Mouse (Mus musculus) right cerebral cortex, postnatal 25 days (tissue): ENCODE measurements around the gene Hoxc13.

Experiments used
- DNase-seq: peaks from one replicate; pipeline ENCODE4 v3.0.0; 2022

Gene Hoxc13

GRCm38 (mm10) chr15:102965003-102965891 lies 44.3 kb downstream of the Hoxc13 start:
- DNase-seq = no peak

GRCm38 (mm10) chr15:102965892-102966775 lies 45.2 kb downstream of the Hoxc13 start:
- DNase-seq = no peak

GRCm38 (mm10) chr15:102966776-102967311 lies 45.9 kb downstream of the Hoxc13 start, which contains the start of gene Hoxc10:
TSS of gene Hoxc10 (plus strand) at chr15:102966796.
- no peak for DNase-seq

DNA sequence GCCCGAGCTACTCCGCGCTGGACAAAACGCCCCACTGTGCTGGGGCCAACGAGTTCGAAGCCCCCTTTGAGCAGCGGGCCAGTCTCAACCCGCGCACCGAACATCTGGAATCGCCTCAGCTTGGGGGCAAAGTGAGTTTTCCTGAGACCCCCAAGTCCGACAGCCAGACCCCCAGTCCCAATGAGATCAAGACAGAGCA lies 46.3 kb downstream of the Hoxc13 start, which contains the start of gene Hoxc5:
TSS of gene Hoxc5 (plus strand) at position 132 of the 199 bp plus-strand sequence.
- no peak for DNase-seq

DNA sequence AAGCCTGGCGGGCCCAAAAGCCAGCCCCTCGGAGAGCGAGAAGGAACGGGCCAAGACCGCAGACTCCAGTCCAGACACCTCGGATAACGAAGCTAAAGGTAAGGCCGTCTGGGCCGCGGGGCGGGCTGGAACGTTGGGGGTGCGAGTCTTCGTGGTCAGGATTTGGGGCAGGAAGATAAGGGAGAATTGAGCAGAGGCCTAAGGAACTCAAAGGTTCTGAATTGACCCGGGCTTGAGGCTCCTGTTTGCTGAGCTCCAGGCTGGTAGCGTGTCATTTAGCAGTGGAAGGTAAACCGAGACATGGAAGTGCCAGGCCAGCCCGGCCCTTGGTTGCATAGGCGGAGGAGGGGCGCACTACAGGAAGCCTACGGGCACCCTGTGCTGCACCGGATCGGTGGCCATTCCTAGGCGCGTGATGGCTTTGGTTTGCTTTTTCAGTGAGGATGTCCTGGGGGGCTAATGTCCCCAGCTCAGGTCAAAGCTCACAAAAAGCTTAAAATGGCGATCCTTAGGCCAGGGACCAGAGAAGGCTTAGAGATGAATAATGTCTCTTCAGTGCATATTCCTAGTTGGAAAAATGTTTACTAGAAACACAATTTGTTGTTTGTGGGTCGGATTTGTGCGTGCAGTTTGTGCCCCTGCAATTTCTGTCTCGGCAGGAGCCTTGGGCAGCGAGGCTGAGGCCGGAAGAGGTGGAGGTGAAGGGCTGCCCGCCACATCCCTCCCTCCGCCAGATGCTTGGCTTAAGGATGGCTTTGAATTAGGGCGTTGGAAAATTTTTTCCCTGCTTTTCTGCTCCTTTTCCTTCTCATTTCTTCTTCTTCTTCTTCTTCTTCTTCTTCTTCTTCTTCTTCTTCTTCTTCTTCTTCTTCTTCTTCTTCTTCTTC lies 46.9 kb downstream of the Hoxc13 start:
- no peak for DNase-seq

GRCm38 (mm10) chr15:102969296-102969695 lies 48.4 kb downstream of the Hoxc13 start:
- no peak for DNase-seq

DNA sequence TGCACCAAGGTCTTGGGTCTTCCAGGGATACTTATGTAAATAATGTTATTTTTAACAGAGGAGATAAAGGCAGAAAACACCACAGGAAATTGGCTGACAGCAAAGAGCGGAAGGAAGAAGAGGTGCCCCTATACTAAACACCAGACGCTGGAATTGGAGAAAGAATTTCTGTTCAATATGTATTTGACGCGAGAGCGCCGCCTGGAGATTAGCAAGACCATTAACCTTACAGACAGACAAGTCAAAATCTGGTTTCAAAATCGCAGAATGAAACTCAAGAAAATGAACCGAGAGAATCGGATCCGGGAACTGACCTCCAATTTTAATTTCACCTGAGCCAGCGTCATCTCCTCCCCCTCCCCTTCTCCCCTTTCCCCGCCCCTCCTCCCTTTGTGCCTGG lies 49.8 kb downstream of the Hoxc13 start:
- no peak for DNase-seq

DNA sequence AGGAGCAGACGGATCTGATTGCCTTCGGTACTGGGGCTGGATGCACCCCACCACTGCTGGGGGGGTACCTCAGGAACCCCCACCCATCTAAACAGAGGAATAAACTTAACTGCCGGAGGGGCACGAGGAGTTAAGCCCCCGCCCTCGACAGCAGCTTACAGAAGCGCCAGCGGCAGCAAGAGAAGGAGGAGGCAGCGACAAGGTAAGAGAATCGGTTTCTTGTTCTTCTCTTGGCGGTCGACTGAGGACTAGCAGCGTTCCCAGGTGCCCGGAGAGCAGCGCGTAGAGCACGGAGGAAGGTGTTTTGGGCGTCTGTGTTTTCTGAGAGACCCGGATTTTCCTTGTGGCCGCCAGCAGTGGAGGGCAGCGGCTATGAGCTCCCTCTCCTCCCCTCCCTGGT lies 51.4 kb downstream of the Hoxc13 start:
- DNase-seq = no peak

GRCm38 (mm10) chr15:102972753-102973152 lies 51.9 kb downstream of the Hoxc13 start:
- no peak for DNase-seq

- no peak for DNase-seq
These were observed 54.1 kb downstream of the Hoxc13 start for GRCm38 (mm10) chr15:102975034-102975433.

DNA sequence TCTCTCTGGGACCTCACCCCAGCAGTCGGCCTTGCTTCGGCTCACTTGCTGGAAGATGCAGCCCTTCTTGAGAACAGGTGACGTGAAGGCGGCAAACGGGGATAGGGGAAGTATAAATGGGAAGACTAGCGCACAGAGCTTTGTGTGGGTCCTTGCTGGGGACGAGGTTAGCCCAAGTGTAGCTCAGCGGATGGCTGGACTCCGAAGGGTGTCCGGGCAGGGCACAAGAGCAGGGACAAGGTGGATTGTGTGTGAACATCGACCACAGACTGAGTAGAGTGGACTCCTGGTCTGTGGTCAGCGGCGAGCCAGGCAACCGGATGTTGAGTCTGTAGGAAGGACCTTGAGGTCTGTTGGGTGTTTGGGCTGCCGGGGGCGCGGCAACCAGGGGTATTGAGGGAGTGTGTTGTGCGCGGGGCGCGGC lies 54.8 kb downstream of the Hoxc13 start:
- no peak for DNase-seq

DNA sequence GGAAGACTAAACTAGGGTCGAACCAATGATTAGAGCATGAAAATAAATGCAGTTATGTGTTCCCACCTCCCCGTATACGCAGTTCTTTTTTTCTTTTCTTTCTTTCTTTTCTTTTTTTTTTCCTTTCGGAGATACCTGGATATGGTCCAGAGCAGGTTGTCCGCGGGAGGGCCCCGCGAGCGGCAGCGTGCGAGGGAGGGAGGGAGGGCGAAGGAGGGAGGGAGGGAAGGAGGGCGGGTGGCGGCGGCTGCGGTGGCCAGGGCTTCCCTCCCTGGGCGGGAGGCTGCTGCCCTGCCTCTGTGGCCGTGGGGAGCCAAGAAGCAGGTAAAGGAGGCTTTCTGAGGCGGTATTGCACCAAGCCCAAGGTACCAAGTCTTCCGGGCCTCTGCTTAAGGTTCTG lies 55.3 kb downstream of the Hoxc13 start, which contains the start of gene Hoxc9:
TSS of gene Hoxc9 (plus strand) at position 269 of the 400 bp plus-strand sequence.
- no peak for DNase-seq

DNA sequence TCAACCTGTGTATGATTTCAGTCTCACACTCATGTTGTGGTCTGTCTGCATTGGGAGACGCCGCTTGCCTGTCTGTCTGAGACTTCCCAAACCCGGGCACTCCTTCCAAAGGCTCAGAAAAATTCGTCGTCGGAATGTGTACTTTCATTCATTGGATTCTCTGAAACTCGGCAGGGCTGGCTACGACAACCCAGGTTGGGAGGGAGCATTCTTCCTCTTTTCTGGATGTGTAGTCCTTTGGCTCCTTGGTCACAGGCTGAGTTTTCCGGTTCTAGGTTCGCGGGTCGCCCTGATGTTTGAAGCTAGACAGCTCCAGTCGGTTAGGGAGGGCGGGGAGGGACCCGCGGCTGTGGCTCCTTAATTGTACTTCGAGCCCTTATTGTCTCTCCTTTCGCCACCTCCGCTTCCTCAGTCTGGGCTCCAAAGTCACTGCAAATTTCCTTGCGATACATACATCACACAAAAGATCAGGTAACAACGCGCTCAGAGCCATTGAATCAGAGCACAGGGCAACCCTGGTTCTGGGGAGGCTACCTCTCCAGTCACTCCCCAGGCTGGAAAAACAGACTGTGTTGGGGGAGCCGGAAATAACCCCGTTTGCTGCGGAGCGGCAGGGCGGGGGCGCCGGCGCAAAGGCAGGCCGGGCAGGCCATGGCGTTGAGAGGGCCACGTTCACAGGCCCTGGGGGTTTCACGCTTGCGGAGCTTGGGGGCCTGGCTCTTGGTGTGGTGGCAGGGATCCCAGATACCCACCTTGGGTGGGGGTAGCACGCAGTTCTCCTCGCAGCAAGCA lies 55.9 kb downstream of the Hoxc13 start:
- DNase-seq = no peak

GRCm38 (mm10) chr15:102977423-102977974 lies 56.6 kb downstream of the Hoxc13 start:
- no peak for DNase-seq
